Mouse (Mus musculus) CH12.LX (cell line): ENCODE measurements around the gene Btd. TPM values are rescaled to one million over a fixed set of nuclear protein-coding genes. Genes with fewer than 3 reads are reported as not detected.
A peak's percentile ranks its signal among the peaks of the same experiment; 100 is the strongest.

Experiments used
- DNase-seq: peaks from one replicate; pipeline ENCODE4 v3.0.0-alpha.2; 2013; ENCODE audit errors: extremely low read depth
- H3K27ac ChIP-seq: 2 replicates; pipeline ENCODE4 v1.5.1; 2012; ENCODE audit warnings: low read depth, mild to moderate bottlenecking, control low read depth, moderate library complexity; ENCODE audit not compliant: insufficient read depth
- H3K27me3 ChIP-seq: replicated peaks from 2 replicates; pipeline ENCODE3; 2012; ENCODE audit warnings: inconsistent platforms
- H3K36me3 ChIP-seq, 2 experiments: replicated peaks in 1 of 2; 2 replicates each; pipeline versions ENCODE3 to v1.6.1; 2012; ENCODE audit warnings: inconsistent platforms in 1 of 2, low read length in 1 of 2, mild to moderate bottlenecking in 1 of 2, mixed read lengths in 1 of 2, moderate library complexity in 1 of 2; ENCODE audit not compliant: control insufficient read depth in 1 of 2, insufficient read depth in 1 of 2
- H3K4me1 ChIP-seq, 2 experiments: 2 replicates each; pipeline ENCODE4 v1.6.1; 2012; ENCODE audit warnings: inconsistent platforms in 1 of 2, moderate library complexity in 1 of 2; ENCODE audit not compliant: insufficient read depth in 2 of 2, control insufficient read depth in 1 of 2
- H3K4me2 ChIP-seq: 2 replicates; pipeline ENCODE4 v1.6.1; 2012; ENCODE audit warnings: low read depth, mild to moderate bottlenecking, control low read depth; ENCODE audit not compliant: poor library complexity, insufficient read depth, severe bottlenecking
- H3K4me3 ChIP-seq, 3 experiments: fragments of 150-350 bp in 1 of 3; sonication (generic) in 1 of 3; replicated peaks in 1 of 3; 2 replicates each; pipeline versions ENCODE3 to v1.5.1; 2011 to 2012; ENCODE audit warnings: low read depth in 2 of 3, low read length in 2 of 3, mild to moderate bottlenecking in 2 of 3, moderate library complexity in 2 of 3, control low read depth in 1 of 3, improper control_type of control experiment in 1 of 3, inconsistent platforms in 1 of 3, mixed read lengths in 1 of 3; ENCODE audit not compliant: poor library complexity in 1 of 3
- H3K79me2 ChIP-seq: replicated peaks from 2 replicates; pipeline ENCODE4 v1.6.1; 2012; ENCODE audit warnings: mild to moderate bottlenecking, moderate library complexity; ENCODE audit not compliant: control insufficient read depth, poor library complexity, insufficient read depth, severe bottlenecking; ENCODE audit errors: extremely low read depth
- H3K9ac ChIP-seq: 2 replicates; pipeline ENCODE4 v1.6.1; 2012; ENCODE audit warnings: low read depth, mild to moderate bottlenecking, control low read depth, moderate library complexity; ENCODE audit not compliant: insufficient read depth
- H3K9me3 ChIP-seq: replicated peaks from 2 replicates; pipeline ENCODE3; 2012; ENCODE audit warnings: low read length, inconsistent platforms, mixed read lengths
- BHLHE40 ChIP-seq: IDR thresholded peaks from 2 replicates; pipeline ENCODE4 v1.6.1; 2011; ENCODE audit warnings: mild to moderate bottlenecking, low read depth, low read length, improper control_type of control experiment
- CHD1 ChIP-seq: IDR thresholded peaks from 2 replicates; pipeline ENCODE4 v1.6.1; 2012; ENCODE audit warnings: low read depth, low read length, improper control_type of control experiment, inconsistent platforms
- CHD2 ChIP-seq: IDR thresholded peaks from 2 replicates; pipeline ENCODE4 v1.6.1; 2011; ENCODE audit warnings: low read length, improper control_type of control experiment
- CTCF ChIP-seq, 2 experiments: IDR thresholded peaks in 1 of 2; conservative IDR thresholded peaks in 1 of 2; 2 replicates each; pipeline ENCODE4 v1.5.1; 2011 to 2012; ENCODE audit warnings: low read depth in 2 of 2, low read length in 2 of 2, improper control_type of control experiment in 1 of 2, inconsistent platforms in 1 of 2, mild to moderate bottlenecking in 1 of 2, moderate library complexity in 1 of 2
- EP300 ChIP-seq: IDR thresholded peaks from 2 replicates; pipeline ENCODE4 v1.6.1; 2011; ENCODE audit warnings: low read length, improper control_type of control experiment
- ETS1 ChIP-seq: conservative IDR thresholded peaks from 2 replicates; pipeline ENCODE4 v1.6.1; 2012; ENCODE audit warnings: low read depth, mild to moderate bottlenecking, inconsistent platforms, low read length, improper control_type of control experiment, moderate library complexity
- IRF4 ChIP-seq: IDR thresholded peaks from 2 replicates; pipeline ENCODE4 v1.6.1; 2014; ENCODE audit warnings: low read depth, mild to moderate bottlenecking, inconsistent platforms, low read length, improper control_type of control experiment
- JUN ChIP-seq: IDR thresholded peaks from 2 replicates; pipeline ENCODE4 v1.6.1; 2011; ENCODE audit warnings: low read depth, mild to moderate bottlenecking, low read length, improper control_type of control experiment, moderate library complexity; ENCODE audit not compliant: insufficient read depth
- JUND ChIP-seq: conservative IDR thresholded peaks from 2 replicates; pipeline ENCODE4 v1.6.1; 2011; ENCODE audit warnings: low read depth, low read length, improper control_type of control experiment
- KAT2A ChIP-seq: IDR thresholded peaks from 2 replicates; pipeline ENCODE4 v1.6.1; 2012; ENCODE audit warnings: low read length, improper control_type of control experiment, inconsistent platforms; ENCODE audit not compliant: insufficient replicate concordance
- MAFK ChIP-seq: IDR thresholded peaks from 2 replicates; pipeline ENCODE4 v1.6.1; 2011; ENCODE audit warnings: low read length, improper control_type of control experiment; ENCODE audit not compliant: insufficient replicate concordance
- MAX ChIP-seq: IDR thresholded peaks from 2 replicates; pipeline ENCODE4 v1.6.1; 2011; ENCODE audit warnings: low read length, improper control_type of control experiment
- MAZ ChIP-seq: IDR thresholded peaks from 2 replicates; pipeline ENCODE4 v1.6.1; 2012; ENCODE audit warnings: low read depth, mild to moderate bottlenecking, inconsistent platforms, low read length, improper control_type of control experiment, moderate library complexity
- MEF2A ChIP-seq: IDR thresholded peaks from 2 replicates; pipeline ENCODE4 v1.6.1; 2014; ENCODE audit warnings: low read depth, mild to moderate bottlenecking, inconsistent platforms, low read length, improper control_type of control experiment, borderline replicate concordance
- MXI1 ChIP-seq: IDR thresholded peaks from 2 replicates; pipeline ENCODE4 v1.6.1; 2011; ENCODE audit warnings: mild to moderate bottlenecking, low read depth, low read length, improper control_type of control experiment
- MYC ChIP-seq: IDR thresholded peaks from 2 replicates; pipeline ENCODE4 v1.6.1; 2011; ENCODE audit warnings: low read depth, mild to moderate bottlenecking, improper control_type of control experiment, low read length
- NELFE ChIP-seq: IDR thresholded peaks from 2 replicates; pipeline ENCODE4 v1.6.1; 2011; ENCODE audit warnings: low read depth, low read length, improper control_type of control experiment
- NRF1 ChIP-seq: IDR thresholded peaks from 2 replicates; pipeline ENCODE4 v1.6.1; 2014; ENCODE audit warnings: low read depth, mild to moderate bottlenecking, inconsistent platforms, low read length, improper control_type of control experiment, moderate library complexity
- POLR2A ChIP-seq: IDR thresholded peaks from 2 replicates; pipeline ENCODE4 v1.6.1; 2011; ENCODE audit warnings: low read depth, mild to moderate bottlenecking, improper control_type of control experiment, low read length
- RAD21 ChIP-seq: IDR thresholded peaks from 2 replicates; pipeline ENCODE4 v1.6.1; 2011; ENCODE audit warnings: low read depth, mild to moderate bottlenecking, low read length, improper control_type of control experiment, moderate library complexity
- SIN3A ChIP-seq: IDR thresholded peaks from 2 replicates; pipeline ENCODE4 v1.6.1; 2012; ENCODE audit warnings: low read length, improper control_type of control experiment, inconsistent platforms
- TBP ChIP-seq: conservative IDR thresholded peaks from 2 replicates; pipeline ENCODE4 v1.6.1; 2011; ENCODE audit warnings: low read depth, low read length, improper control_type of control experiment
- TCF12 ChIP-seq: IDR thresholded peaks from 2 replicates; pipeline ENCODE4 v1.6.1; 2014; ENCODE audit warnings: low read depth, mild to moderate bottlenecking, inconsistent platforms, low read length, improper control_type of control experiment
- UBTF ChIP-seq: IDR thresholded peaks from 2 replicates; pipeline ENCODE4 v1.6.1; 2012; ENCODE audit warnings: low read depth, mild to moderate bottlenecking, inconsistent platforms, low read length, improper control_type of control experiment, moderate library complexity
- USF1 ChIP-seq: IDR thresholded peaks from 2 replicates; pipeline ENCODE4 v1.6.1; 2014; ENCODE audit warnings: low read depth, mild to moderate bottlenecking, inconsistent platforms, low read length, improper control_type of control experiment
- ZC3H11A ChIP-seq: IDR thresholded peaks from 2 replicates; pipeline ENCODE4 v1.6.1; 2012; ENCODE audit warnings: low read depth, mild to moderate bottlenecking, inconsistent platforms, low read length, improper control_type of control experiment
- ZMIZ1 ChIP-seq: IDR thresholded peaks from 2 replicates; pipeline ENCODE4 v1.6.1; 2012; ENCODE audit warnings: low read depth, mild to moderate bottlenecking, inconsistent platforms, low read length, improper control_type of control experiment
- ZNF384 ChIP-seq: IDR thresholded peaks from 2 replicates; pipeline ENCODE4 v1.6.1; 2012; ENCODE audit warnings: low read depth, low read length, improper control_type of control experiment, inconsistent platforms
- dilution Hi-C: fragments of 300-500 bp; cut with MboI; formaldehyde crosslinking; loops from 2 replicates; pipeline ENCODE4 v1.14.3; 2020; ENCODE audit warnings: low sequenced_read_pairs; ENCODE audit not compliant: extremely low pct_unique_long_range_greater_than_20kb, extremely low pct_ligation_motif_present
- in situ Hi-C: fragments of 300-500 bp; cut with MboI; formaldehyde crosslinking; loops from 3 replicates; pipeline ENCODE4 v1.14.3; 2019; ENCODE audit warnings: low sequenced_read_pairs, low pct_ligation_motif_present, low pct_unique_long_range_greater_than_20kb, mixed read lengths
- polyA plus RNA-seq: library from polyadenylated mRNA; unstranded; fragments of >175 nt; gene quantifications from 2 replicates; pipeline ENCODE4 v1.2.1, GENCODE M21; 2012; ENCODE audit warnings: low read depth; ENCODE audit not compliant: insufficient read length
- total RNA-seq, 2 experiments: library from RNA; depleted of rRNA; stranded (reverse); fragments of 300-350 nt in 1 of 2; fragments of >200 nt in 1 of 2; gene quantifications; 2 replicates each; pipeline ENCODE4 v1.2.3; 2012 to 2014

The Btd gene
- total and polyA plus RNA-seq, 3 experiments = 16.2 to 25.4 (median 23.0) TPM

GRCm38 (mm10) chr14:31660312-31661093 lies 19.7 kb downstream of the Btd start:
- no peaks in the 10 kb centered on the region for H3K9me3 ChIP-seq
- peak; percentile 48 for DNase-seq
- in situ Hi-C loops (no loop called here), dilution Hi-C loops (no loop called here)
- peaks cover 37 to 97% of the 10 kb centered on the region in 2 experiments for H3K4me1 ChIP-seq
- no peak overlapping the region for H3K4me3 ChIP-seq
- no peaks in the 10 kb centered on the region; the same call in 1 of the 2 replicates for H3K79me2 ChIP-seq
- peak overlapping the region; percentile 53; the same call in 1 of the 2 replicates for H3K27ac ChIP-seq
- peaks cover 0 to 11% of the 10 kb centered on the region in 2 experiments for H3K36me3 ChIP-seq
- TF ChIP-seq CHD2 (no peak), BHLHE40 (no peak), MAZ (0 out of 2 replicates have a peak, but pooled peaks have one; percentile 14), POLR2A (peak; percentile 29; the same call in 1 of the 2 replicates)
- no peaks in the 10 kb centered on the region for H3K27me3 ChIP-seq
- peak overlapping the region; percentile 17; the same call in 1 of the 2 replicates for H3K9ac ChIP-seq
- H3K4me2 ChIP-seq = peak overlapping the region; percentile 48

- Histone ChIP-seq H3K79me2 (no peaks in the 10 kb centered on the region; the same call in 1 of the 2 replicates), H3K9me3 (peaks cover 4% of the 10 kb centered on the region), H3K36me3 (peaks cover 3 to 19% of the 10 kb centered on the region in 2 experiments), H3K27me3 (no peaks in the 10 kb centered on the region), H3K4me2 (peak overlapping the region; percentile 46), H3K27ac (peak overlapping the region; percentile 80), H3K9ac (peak overlapping the region; percentile 59), H3K4me3 (peak overlapping the region; percentile 26 to 37 (median 32)), H3K4me1 (peaks cover 39 to 92% of the 10 kb centered on the region in 2 experiments)
- dilution Hi-C loops = no loop called here
- peak; percentile 71 for DNase-seq
- in situ Hi-C loops = no loop called here
- TF ChIP-seq MYC (no peak), EP300 (no peak), SIN3A (0 out of 2 replicates have a peak, but pooled peaks have one; percentile 20), CHD1 (no peak), NRF1 (peak; percentile 85), ETS1 (no peak), RAD21 (no peak; the same call in none of the 2 replicates), JUND (no peak), USF1 (no peak), ZMIZ1 (0 out of 2 replicates have a peak, but pooled peaks have one; percentile 23), POLR2A (peak; percentile 51), IRF4 (no peak; the same call in 1 of the 2 replicates), KAT2A (no peak), MEF2A (0 out of 2 replicates have a peak, but pooled peaks have one; percentile 9), BHLHE40 (no peak), MAX (peak; percentile 28; the same call in 1 of the 2 replicates), CTCF (conservative IDR thresholded peaks at IDR 0.05 in 1 of 2, IDR thresholded peaks at IDR 0.05 in 1 of 2; ENCODE audit: low read depth in 2 of 2, low read length in 2 of 2) (peak in 1 of 2 experiments; percentile 13; a peak in 1 of 4 replicates), JUN (no peak), TCF12 (peak; percentile 54; the same call in 1 of the 2 replicates), ZC3H11A (no peak), MAFK (no peak), MXI1 (0 out of 2 replicates have a peak, but pooled peaks have one; percentile 62), NELFE (peak; percentile 64), UBTF (no peak), TBP (0 out of 2 replicates have a peak, but pooled peaks have one; percentile 47), CHD2 (no peak), ZNF384 (no peak)
These were observed 21.1 kb downstream of the Btd start for GRCm38 (mm10) chr14:31661671-31662554.
